Mouse (Mus musculus): ENCODE results near the gene Hoxa5. TPM values are rescaled to one million over a fixed set of nuclear protein-coding genes. Genes with fewer than 3 reads are reported as not detected.

Gene Hoxa5
- total RNA-seq, 2 experiments from 2014 or later = 2.6 to 3.7 TPM

GRCm38 (mm10) chr6:52177061-52177735 lies 27.2 kb downstream of the Hoxa5 start, which contains the start of gene 5730596B20Rik:
Gene 5730596B20Rik (plus strand): TSS chr6:52177498.
- DNase-seq = no peak

GRCm38 (mm10) chr6:52176391-52176790 lies 28.0 kb downstream of the Hoxa5 start:
- DNase-seq = no peak

GRCm38 (mm10) chr6:52175864-52176263 lies 28.5 kb downstream of the Hoxa5 start:
- DNase-seq = no peak

- no peak for DNase-seq
Measured at GRCm38 (mm10) chr6:52174968-52175751, 29.2 kb downstream of the Hoxa5 start.

- DNase-seq = no peak
Measured at GRCm38 (mm10) chr6:52173648-52174047, 30.7 kb downstream of the Hoxa5 start.

- peak; percentile 83 for DNase-seq
Measured at GRCm38 (mm10) chr6:52172501-52172900, 31.9 kb downstream of the Hoxa5 start.

- DNase-seq = no peak
Measured at GRCm38 (mm10) chr6:52171938-52172337, 32.4 kb downstream of the Hoxa5 start.

- DNase-seq = no peak
Measured at GRCm38 (mm10) chr6:52171331-52171730, 33.1 kb downstream of the Hoxa5 start.

- no peak for DNase-seq
Measured at GRCm38 (mm10) chr6:52170898-52171223, 33.5 kb downstream of the Hoxa5 start.

- DNase-seq = no peak
Measured at GRCm38 (mm10) chr6:52170166-52170897, 34.1 kb downstream of the Hoxa5 start.

GRCm38 (mm10) chr6:52169499-52170165 lies 34.8 kb downstream of the Hoxa5 start:
- DNase-seq = no peak

- DNase-seq = peak; percentile 58
Measured at GRCm38 (mm10) chr6:52168191-52169055, 36.0 kb downstream of the Hoxa5 start.

GRCm38 (mm10) chr6:52167736-52168161 lies 36.6 kb downstream of the Hoxa5 start:
- DNase-seq = no peak

- no peak for DNase-seq
Measured at GRCm38 (mm10) chr6:52167176-52167575, 37.2 kb downstream of the Hoxa5 start.

GRCm38 (mm10) chr6:52166431-52167077 lies 37.8 kb downstream of the Hoxa5 start:
- DNase-seq = no peak

- DNase-seq = no peak
Measured at GRCm38 (mm10) chr6:52165441-52166370, 38.7 kb downstream of the Hoxa5 start.

GRCm38 (mm10) chr6:52164626-52165440 lies 39.6 kb downstream of the Hoxa5 start, which contains the start of gene Hoxa2:
Gene Hoxa2 (minus strand): TSS chr6:52164831.
- no peak for DNase-seq

- DNase-seq = no peak
Measured at GRCm38 (mm10) chr6:52164051-52164625, 40.2 kb downstream of the Hoxa5 start.

Data from gastrocnemius, postnatal 10 days (tissue).